Mouse (Mus musculus): Measurements from ENCODE around the gene Ccna1.

Ccna1 gene

DNA sequence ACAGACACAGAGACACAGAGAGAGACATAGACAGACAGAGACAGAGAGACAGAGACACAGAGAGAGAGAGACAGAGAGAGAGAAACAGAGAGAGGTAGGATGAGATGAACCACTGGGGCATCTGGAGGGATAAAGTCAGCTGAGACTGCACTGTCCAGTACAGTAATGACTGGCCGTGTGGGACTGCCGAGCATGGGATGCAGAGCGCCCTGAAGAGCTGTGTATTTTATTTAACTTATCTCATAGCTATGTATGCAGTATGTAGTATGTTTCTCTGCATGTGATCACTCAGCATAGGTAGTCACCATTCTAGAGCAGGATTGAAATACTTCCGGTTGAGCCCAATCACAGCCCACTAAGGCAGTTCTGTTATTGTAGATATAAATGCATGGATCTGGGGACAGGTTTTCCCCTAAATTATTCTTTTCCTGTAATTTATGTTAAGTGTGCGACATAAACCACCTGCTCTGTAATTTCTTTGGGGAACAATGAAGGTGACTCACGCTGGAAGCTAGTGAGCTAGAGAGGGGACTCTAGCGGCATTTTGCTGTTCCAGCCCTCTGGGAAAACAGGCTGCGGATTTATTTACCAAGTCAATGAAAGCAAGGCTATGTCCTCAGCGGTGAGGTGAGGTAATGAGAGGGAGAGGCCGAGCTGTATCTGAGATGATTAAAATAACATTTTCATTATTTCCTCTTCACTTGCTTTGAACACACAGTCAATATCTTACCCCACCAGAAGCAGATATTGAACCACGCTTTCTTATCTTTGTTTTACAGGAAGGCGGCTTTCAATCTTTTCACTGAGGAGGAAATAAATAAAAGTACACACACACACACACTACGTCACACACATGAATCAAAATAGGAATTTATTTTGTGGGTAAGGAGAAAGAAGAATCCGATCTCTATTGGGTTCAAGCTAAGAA is 10.7 kb upstream of the Ccna1 start:
- DNase-seq (ENCODE audit: low read depth): no peak

DNA sequence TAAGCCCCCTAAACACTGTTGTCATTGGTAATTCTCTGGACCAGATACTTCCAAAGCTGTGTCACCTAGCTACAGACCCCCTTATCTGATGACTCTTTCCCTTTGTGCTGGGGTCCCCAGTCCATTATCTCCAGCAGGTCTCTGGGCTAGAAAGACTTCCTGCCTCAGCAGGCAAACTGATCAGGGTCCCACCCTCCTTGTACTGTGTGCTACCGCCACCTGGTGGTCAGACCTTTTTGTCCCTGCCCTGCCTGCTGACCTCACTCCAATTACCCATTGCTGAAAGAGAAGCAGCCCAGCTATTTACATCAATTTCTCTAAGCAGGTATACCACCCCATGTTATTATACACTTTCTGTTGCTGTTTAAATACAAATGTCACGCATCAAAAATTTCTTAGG is 9.1 kb upstream of the Ccna1 start:
- peak; percentile 25 for DNase-seq (ENCODE audit: low read depth)

- DNase-seq (ENCODE audit: low read depth): no peak
Observed at GRCm38 (mm10) chr3:55062653-55063052, 7.4 kb upstream of the Ccna1 start.

DNA sequence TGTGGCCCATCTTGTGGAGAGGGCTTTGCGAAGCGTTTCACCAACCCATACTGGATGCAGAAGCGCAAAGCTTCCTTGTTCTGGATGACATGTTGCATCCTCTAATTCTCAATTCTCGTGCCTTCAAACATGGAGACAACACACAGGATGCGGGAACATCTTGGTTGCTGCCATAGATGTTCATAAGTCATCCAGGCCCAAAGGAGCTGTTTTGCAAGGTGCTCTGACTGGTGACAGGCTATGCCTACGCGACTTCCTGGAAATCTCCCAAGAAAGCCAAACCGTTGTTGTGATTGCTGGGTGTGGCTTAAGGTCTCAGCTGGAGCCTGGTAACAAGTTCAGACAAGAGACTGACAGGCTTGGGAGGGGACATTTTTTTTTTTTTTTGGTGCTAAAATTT is 1.1 kb upstream of the Ccna1 start:
- DNase-seq (ENCODE audit: low read depth): no peak

GRCm38 (mm10) chr3:55055747-55056120 is 433 bp upstream of the Ccna1 start:
- DNase-seq (ENCODE audit: low read depth): no peak

- DNase-seq (ENCODE audit: low read depth): no peak
Observed at GRCm38 (mm10) chr3:55054231-55054630, 1.1 kb downstream of the Ccna1 start.

GRCm38 (mm10) chr3:55044601-55045370 is 10.5 kb downstream of the Ccna1 start:
- no peak for DNase-seq (ENCODE audit: low read depth)

- no peak for DNase-seq (ENCODE audit: low read depth)
Observed at GRCm38 (mm10) chr3:55037608-55038007, 17.7 kb downstream of the Ccna1 start.

GRCm38 (mm10) chr3:55027271-55027840 is 27.9 kb downstream of the Ccna1 start:
- DNase-seq (ENCODE audit: low read depth): no peak

GRCm38 (mm10) chr3:55025502-55025901 is 29.8 kb downstream of the Ccna1 start:
- DNase-seq (ENCODE audit: low read depth): no peak

- no peak for DNase-seq (ENCODE audit: low read depth)
Observed at GRCm38 (mm10) chr3:55023347-55023746, 32.0 kb downstream of the Ccna1 start.

DNA sequence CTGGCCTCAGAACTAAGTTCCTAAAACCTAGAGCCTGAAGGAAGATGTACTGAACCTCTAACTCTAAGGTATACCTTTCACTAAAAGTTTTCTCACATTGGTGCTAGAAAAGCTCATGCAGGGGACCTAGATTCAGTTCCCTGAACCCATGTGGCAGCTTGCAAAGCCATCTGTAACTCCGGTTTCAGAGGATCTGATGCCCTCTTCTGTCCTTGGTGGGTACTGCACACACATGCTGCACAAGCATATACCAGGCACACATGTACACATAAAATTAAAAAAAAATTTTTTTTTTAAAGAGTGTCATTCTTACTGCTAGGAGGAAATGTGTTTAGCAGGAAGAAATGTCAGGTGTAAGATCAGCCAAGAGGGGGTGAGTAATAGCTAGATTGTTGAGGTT is 33.1 kb downstream of the Ccna1 start:
- no peak for DNase-seq (ENCODE audit: low read depth)

- no peak for DNase-seq (ENCODE audit: low read depth)
Observed at GRCm38 (mm10) chr3:55012536-55012935, 42.8 kb downstream of the Ccna1 start.

DNA sequence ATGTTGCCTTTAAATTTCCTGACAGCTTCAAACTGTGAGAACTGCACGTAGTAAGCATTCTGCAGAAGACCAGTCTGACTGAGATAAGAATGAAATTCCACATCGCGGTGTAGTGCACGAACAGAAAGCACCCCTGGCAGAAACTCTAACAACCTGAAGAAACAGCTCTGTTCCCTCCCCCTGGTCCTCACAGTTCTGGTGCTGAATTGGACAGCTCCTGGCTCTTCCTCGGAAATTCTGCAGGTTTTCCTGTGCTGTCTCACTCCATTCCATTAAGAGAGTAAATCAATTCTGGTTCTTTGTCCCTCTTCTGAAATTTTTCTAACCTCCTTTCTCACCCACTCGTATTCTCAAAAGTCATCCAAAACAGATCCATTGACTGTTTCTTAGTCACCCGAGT is 43.6 kb downstream of the Ccna1 start:
- DNase-seq (ENCODE audit: low read depth): no peak

- DNase-seq (ENCODE audit: low read depth): no peak
Observed at GRCm38 (mm10) chr3:55008965-55009741, 46.1 kb downstream of the Ccna1 start.

GRCm38 (mm10) chr3:55004036-55004435 is 51.3 kb downstream of the Ccna1 start:
- no peak for DNase-seq (ENCODE audit: low read depth)

GRCm38 (mm10) chr3:55001677-55002076 is 53.6 kb downstream of the Ccna1 start:
- DNase-seq (ENCODE audit: low read depth): no peak
